Mouse (Mus musculus) heart, embryonic 14.5 days (tissue): ENCODE data around the gene Tpcn1. TPM values are rescaled to one million over a fixed set of nuclear protein-coding genes. Genes with fewer than 3 reads are reported as not detected.

Experiments used
- ATAC-seq: fragments of 200-750 bp; cut with Nextera tagmentation; 2 replicates; pipeline ENCODE4 v1.8.0; 2017; ENCODE audit warnings: low read depth, moderate TSS enrichment; ENCODE audit not compliant: insufficient number of reproducible peaks, insufficient read depth, low FRiP score
- H3K27ac ChIP-seq, 2 experiments: fragments of 200-500 bp in 1 of 2; fragments of 300-500 bp in 1 of 2; sonication (generic) in 1 of 2; replicated peaks in 1 of 2; 2 replicates each; pipeline ENCODE4 v1.5.1; 2012 to 2014; ENCODE audit warnings: low read depth in 2 of 2, low read length in 2 of 2, control low read depth in 1 of 2, mild to moderate bottlenecking in 1 of 2, mixed read lengths in 1 of 2; ENCODE audit not compliant: control insufficient read depth in 1 of 2, insufficient read depth in 1 of 2
- H3K27me3 ChIP-seq: fragments of 300-500 bp; sonication (generic); 2 replicates; pipeline ENCODE4 v1.6.1; 2014; ENCODE audit warnings: mild to moderate bottlenecking, low read length, control low read depth; ENCODE audit not compliant: control insufficient read depth, insufficient read depth
- H3K36me3 ChIP-seq: fragments of 300-500 bp; sonication (generic); 2 replicates; pipeline ENCODE4 v1.6.1; 2014; ENCODE audit warnings: mild to moderate bottlenecking, control low read depth, low read length, mixed read lengths; ENCODE audit not compliant: control insufficient read depth, insufficient read depth
- H3K4me1 ChIP-seq, 2 experiments: fragments of 200-500 bp in 1 of 2; fragments of 300-500 bp in 1 of 2; sonication (generic) in 1 of 2; 2 replicates each; pipeline ENCODE4 v1.6.1; 2012 to 2014; ENCODE audit warnings: low read length in 2 of 2, control low read depth in 1 of 2, mixed read lengths in 1 of 2; ENCODE audit not compliant: control insufficient read depth in 2 of 2, insufficient read depth in 2 of 2
- H3K4me2 ChIP-seq: fragments of 300-500 bp; sonication (generic); 2 replicates; pipeline ENCODE4 v1.6.1; 2014; ENCODE audit warnings: mild to moderate bottlenecking, low read length
- H3K4me3 ChIP-seq, 2 experiments: fragments of 200-500 bp in 1 of 2; fragments of 300-500 bp in 1 of 2; sonication (generic) in 1 of 2; 2 replicates each; pipeline ENCODE4 v1.5.1; 2012 to 2014; ENCODE audit warnings: low read length in 2 of 2, mild to moderate bottlenecking in 2 of 2, control low read depth in 1 of 2, low read depth in 1 of 2, moderate library complexity in 1 of 2; ENCODE audit not compliant: control insufficient read depth in 1 of 2, insufficient read depth in 1 of 2
- H3K9ac ChIP-seq: fragments of 300-500 bp; sonication (generic); 2 replicates; pipeline ENCODE4 v1.6.1; 2014; ENCODE audit warnings: mild to moderate bottlenecking, low read length
- H3K9me3 ChIP-seq: fragments of 300-500 bp; sonication (generic); 2 replicates; pipeline ENCODE4 v1.6.1; 2016; ENCODE audit warnings: low read length, control low read depth; ENCODE audit not compliant: control insufficient read depth
- WGBS: fragments of 180-500 bp; shearing (Covaris S2); extraction: QIAGEN DNeasy Blood & Tissue Kit; methylation state at CpG from one replicate; pipeline ENCODE4 v1.1.7; 2014; 5-methylcytosine and 5-hydroxymethylcytosine counted together
- polyA plus RNA-seq: library from polyadenylated mRNA; unstranded; fragments of >200 nt; fragmentation: Nextera tagmentation; extraction: Ambion mirVana; gene quantifications from 2 replicates; pipeline ENCODE4 v1.2.1, GENCODE M21; 2014

Gene Tpcn1
- polyA plus RNA-seq, 1 experiment from 2014 or later = 17.1 TPM

GRCm38 (mm10) chr5:120619201-120619600 lies 30.7 kb upstream of the Tpcn1 start:
- no peak overlapping the region for H3K9ac ChIP-seq

GRCm38 (mm10) chr5:120618778-120619177 lies 30.3 kb upstream of the Tpcn1 start:
- Histone ChIP-seq H3K9me3 (no peaks in the 10 kb centered on the region), H3K36me3 (peaks cover 76% of the 10 kb centered on the region)
- 79% methylated on average over 12 of the region's 12 CpGs for WGBS

More at GRCm38 (mm10) chr5:120619201-120619600, 30.7 kb upstream of the Tpcn1 start:
- peaks cover 80% of the 10 kb centered on the region for H3K36me3 ChIP-seq
- no peaks in the 10 kb centered on the region for H3K27me3 ChIP-seq
- H3K27ac ChIP-seq = no peak overlapping the region
- peaks cover 0 to 9% of the 10 kb centered on the region in 2 experiments; a peak in 1 of 4 replicates for H3K4me1 ChIP-seq
- no peaks in the 10 kb centered on the region for H3K9me3 ChIP-seq
- no peak overlapping the region for H3K4me2 ChIP-seq
- no peak for ATAC-seq
- WGBS = 14% methylated on average over 5 of the region's 5 CpGs
- no peak overlapping the region for H3K4me3 ChIP-seq

DNA sequence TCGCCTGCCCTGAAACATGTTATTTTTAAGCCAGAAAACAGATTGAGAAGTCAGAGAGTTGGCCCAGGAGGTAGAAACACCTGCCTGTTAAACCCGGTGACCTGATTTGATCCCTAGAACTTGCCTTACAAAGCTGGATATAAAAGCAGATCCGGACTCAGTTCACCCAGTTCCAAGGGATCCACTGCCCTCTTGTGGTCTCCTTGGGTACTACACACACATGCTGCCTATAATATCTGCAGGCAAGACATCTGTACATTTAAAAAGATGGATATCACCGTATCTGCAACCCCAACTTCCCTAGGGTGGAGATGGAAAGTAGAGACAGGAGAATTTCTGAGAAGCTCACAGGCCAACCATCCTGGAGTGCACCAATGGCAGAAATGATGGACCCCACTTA lies 27.4 kb upstream of the Tpcn1 start:
- 96% methylated on average over 4 of the region's 4 CpGs for WGBS
- H3K9me3 ChIP-seq = no peaks in the 10 kb centered on the region
- H3K4me3 ChIP-seq = no peak overlapping the region
- no peak for ATAC-seq
- no peak overlapping the region for H3K27ac ChIP-seq
- no peak overlapping the region for H3K4me2 ChIP-seq
- H3K27me3 ChIP-seq = no peaks in the 10 kb centered on the region
- no peak overlapping the region for H3K9ac ChIP-seq
- H3K36me3 ChIP-seq = peaks cover 47% of the 10 kb centered on the region
- peaks cover 11 to 17% of the 10 kb centered on the region in 2 experiments for H3K4me1 ChIP-seq

More at GRCm38 (mm10) chr5:120618778-120619177, 30.3 kb upstream of the Tpcn1 start:
- H3K27ac ChIP-seq = no peak overlapping the region
- peaks cover 2 to 13% of the 10 kb centered on the region in 2 experiments; a peak in 3 of 4 replicates for H3K4me1 ChIP-seq
- H3K4me2 ChIP-seq = no peak overlapping the region
- no peak overlapping the region for H3K4me3 ChIP-seq
- no peak overlapping the region for H3K9ac ChIP-seq
- ATAC-seq = no peak
- H3K27me3 ChIP-seq = no peaks in the 10 kb centered on the region

GRCm38 (mm10) chr5:120612822-120613604 lies 24.5 kb upstream of the Tpcn1 start:
- under 1% methylated on average over 69 of the region's 69 CpGs for WGBS

GRCm38 (mm10) chr5:120612442-120612821 lies 24.0 kb upstream of the Tpcn1 start, which contains the start of the genes Rita1 and Ddx54:
Rita1 (minus strand) TSS chr5:120612589.
Ddx54 (plus strand) TSS chr5:120612739.
- Histone ChIP-seq H3K27me3 (no peaks in the 10 kb centered on the region), H3K4me3 (peak within 1 kb of the TSS; percentile 71 to 72), H3K9ac (peak within 1 kb of the TSS; percentile 83), H3K4me2 (peak within 1 kb of the TSS; percentile 94), H3K9me3 (no peaks in the 10 kb centered on the region), H3K36me3 (peaks cover 24% of the 10 kb centered on the region), H3K27ac (peak within 1 kb of the TSS; percentile 81 to 94), H3K4me1 (peaks cover 12 to 18% of the 10 kb centered on the region in 2 experiments)
- ATAC-seq = peak; percentile 85
- WGBS = under 1% methylated on average over 22 of the region's 22 CpGs

More at GRCm38 (mm10) chr5:120612822-120613604, 24.5 kb upstream of the Tpcn1 start:
- Histone ChIP-seq H3K4me2 (peak overlapping the region; percentile 94), H3K9me3 (no peaks in the 10 kb centered on the region), H3K27me3 (no peaks in the 10 kb centered on the region), H3K4me3 (peak overlapping the region; percentile 71 to 72), H3K36me3 (peaks cover 28% of the 10 kb centered on the region), H3K9ac (peak overlapping the region; percentile 83), H3K27ac (peak overlapping the region; percentile 81 to 94), H3K4me1 (peaks cover 12 to 18% of the 10 kb centered on the region in 2 experiments)
- peak; percentile 94 for ATAC-seq

DNA sequence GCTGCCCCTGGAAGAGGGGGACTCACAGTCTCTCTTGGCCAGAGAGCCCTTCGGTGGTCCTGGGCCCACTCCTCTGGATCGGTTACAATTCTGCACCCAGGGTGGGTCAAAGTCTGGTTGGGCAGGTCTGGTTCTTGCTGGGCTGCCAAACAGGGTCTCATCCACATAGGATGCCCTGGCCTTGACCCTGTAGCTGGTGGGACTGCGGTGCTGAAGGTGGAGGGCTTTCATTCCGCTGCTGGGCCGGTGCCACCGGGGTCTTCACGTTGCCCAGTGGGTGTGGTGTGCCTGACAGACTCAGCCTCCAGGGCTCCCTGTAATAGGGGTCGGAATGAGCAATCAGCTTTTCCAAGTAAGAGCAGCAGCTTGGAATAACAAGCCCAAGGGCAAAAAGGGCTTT lies 22.9 kb upstream of the Tpcn1 start:
- 45% methylated on average over 8 of the region's 8 CpGs for WGBS
- Histone ChIP-seq H3K36me3 (0 out of 2 replicates have a peak, but pooled peaks cover 16% of the 10 kb centered on the region), H3K27ac (no peak overlapping the region), H3K4me1 (peaks cover 12 to 18% of the 10 kb centered on the region in 2 experiments), H3K4me2 (peak overlapping the region; percentile 94), H3K9me3 (no peaks in the 10 kb centered on the region), H3K4me3 (peak overlapping the region; percentile 71 to 72), H3K27me3 (no peaks in the 10 kb centered on the region), H3K9ac (peak overlapping the region; percentile 75)
- no peak for ATAC-seq

DNA sequence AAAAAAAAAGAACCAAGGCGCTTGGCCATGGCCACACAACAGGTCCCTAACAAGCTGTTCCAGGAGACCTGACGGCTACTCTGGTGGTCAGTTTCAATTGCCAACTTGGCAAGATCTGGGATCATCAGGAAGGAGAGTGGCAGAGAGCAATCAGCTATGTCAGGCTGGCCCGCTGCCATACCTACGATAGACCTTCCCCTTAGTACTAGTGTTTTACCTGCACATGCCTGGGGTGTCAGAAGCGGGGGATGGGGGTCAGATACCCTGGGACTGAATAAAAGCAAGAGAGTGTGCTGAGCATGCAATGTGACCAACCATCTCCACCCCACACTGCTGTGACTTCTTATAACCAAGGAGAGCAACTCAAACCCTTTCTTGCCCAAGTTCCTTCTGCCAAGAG lies 22.4 kb upstream of the Tpcn1 start:
- Histone ChIP-seq H3K9me3 (no peaks in the 10 kb centered on the region), H3K36me3 (0 out of 2 replicates have a peak, but pooled peaks cover 12% of the 10 kb centered on the region), H3K4me2 (peak overlapping the region; percentile 94; the same call in 1 of the 2 replicates), H3K27me3 (no peaks in the 10 kb centered on the region), H3K27ac (no peak overlapping the region), H3K4me1 (peaks cover 12 to 18% of the 10 kb centered on the region in 2 experiments), H3K9ac (peak overlapping the region; percentile 75; the same call in 1 of the 2 replicates), H3K4me3 (no peak overlapping the region)
- ATAC-seq = no peak
- WGBS = 89% methylated on average over 5 of the region's 5 CpGs
